Mouse (Mus musculus) urinary bladder, postnatal 25 days (tissue): ENCODE results near the gene Ppp4r2.

ENCODE experiments used
- DNase-seq: peaks from one replicate; pipeline ENCODE4 v3.0.0; 2022; ENCODE audit warnings: low spot score

Ppp4r2 gene

DNA sequence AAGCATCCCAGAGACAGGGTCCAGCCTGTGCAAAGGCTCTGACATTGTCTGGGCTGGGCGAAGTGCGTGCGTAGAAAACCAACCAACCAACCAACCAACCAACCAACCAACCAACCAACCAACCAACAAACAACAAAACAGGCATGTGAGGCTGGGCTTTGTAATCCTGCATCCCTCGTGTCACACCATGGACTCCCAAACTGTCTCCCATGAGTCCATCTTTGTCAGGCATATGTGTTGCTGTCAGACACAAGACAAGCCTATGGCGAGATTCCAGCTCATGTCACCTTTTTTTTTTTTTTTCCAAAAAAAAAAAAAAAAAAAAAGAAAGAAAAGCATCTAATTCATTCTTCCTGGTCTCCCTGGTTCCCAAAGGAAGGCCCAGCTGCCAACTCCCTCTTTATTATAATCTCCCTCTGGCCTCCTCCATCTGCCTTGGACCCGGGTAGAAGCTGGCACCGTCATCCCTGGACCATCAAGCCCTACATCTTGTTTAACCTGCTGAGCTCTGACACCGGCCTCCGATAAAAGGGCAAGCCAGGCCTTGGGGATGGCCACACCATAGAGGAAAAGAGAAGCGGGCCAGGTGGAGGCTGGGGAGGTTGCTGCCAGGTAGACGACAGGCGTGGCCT, 51.3 kb downstream of the Ppp4r2 start:
- DNase-seq = no peak

DNA sequence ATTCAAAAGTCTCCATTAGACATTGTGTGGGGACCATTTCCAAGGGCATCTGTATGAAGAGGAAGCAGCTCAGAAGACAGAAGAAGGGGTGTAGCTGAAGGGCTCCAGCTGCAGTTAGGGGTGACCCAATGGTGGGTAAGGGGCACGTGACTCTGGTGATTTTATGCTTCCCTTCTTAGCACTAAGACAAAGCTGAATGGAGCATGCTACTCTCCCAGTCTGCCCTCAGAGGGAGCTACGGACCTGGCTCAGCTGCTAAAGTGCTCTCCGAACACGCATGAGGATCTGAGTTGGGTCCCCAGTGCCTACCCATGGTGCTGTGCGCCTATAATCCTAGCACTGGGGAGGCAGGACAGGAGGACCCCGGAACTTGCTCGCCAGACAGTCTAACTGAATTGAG, 52.0 kb downstream of the Ppp4r2 start:
- no peak for DNase-seq

DNA sequence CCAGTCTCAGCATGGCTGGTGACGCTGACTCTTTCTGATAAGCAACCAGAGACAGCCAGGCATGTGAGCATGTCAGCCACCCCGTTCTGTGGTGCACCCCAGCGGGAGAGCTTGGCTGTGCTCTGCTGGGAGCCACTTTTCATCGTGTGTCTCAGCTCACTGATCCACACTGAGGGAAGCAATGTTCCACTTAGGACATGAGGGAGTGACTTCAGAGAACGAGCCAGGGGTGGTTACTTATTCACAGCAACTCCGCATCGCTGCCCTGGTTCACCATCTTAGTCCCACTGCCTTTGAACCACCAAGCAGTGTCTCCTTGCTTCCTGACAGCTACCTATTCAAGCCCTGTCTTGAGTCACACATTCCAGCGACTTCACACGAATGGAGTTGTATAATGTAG, 53.6 kb downstream of the Ppp4r2 start:
- no peak for DNase-seq

DNA sequence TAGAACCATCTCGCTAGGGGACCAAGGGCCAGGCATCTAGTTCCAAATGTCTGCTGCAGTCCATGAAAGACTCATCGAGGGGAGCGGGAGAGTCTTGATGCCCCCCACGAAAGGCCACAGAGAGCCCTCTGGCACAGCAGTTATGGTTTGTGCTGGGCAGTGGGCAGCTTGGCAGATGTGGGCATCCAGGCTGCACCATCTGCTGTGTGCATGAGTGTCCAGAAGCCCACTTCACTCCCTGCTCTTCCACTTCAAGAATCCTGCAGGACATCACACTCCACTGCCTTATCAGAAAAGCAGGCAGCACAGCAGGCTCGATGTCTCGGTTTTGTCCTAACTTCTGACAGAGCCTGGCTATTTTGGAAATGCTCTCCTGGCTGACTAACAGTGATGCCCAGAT, 55.9 kb downstream of the Ppp4r2 start:
- DNase-seq = no peak

DNA sequence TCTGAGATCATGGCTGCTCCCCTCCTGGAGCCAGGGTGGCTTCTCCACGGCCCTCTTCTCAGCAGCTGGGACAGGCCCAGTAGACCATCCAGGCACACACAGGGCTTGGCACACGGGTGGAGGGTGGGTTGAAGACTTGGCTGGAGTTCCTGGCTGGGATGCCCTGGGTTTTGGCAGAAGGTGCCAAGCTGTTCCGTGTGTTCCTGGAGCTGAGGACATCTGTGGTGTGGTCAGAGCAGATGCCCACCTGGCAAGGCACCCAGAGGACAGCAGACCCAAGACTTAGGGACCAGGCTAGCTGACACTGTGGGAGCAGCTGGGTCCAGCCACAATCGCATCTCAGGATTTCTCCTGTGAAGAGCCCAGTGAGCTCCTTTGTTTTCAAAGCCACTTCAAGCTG, 59.1 kb downstream of the Ppp4r2 start:
- no peak for DNase-seq

DNA sequence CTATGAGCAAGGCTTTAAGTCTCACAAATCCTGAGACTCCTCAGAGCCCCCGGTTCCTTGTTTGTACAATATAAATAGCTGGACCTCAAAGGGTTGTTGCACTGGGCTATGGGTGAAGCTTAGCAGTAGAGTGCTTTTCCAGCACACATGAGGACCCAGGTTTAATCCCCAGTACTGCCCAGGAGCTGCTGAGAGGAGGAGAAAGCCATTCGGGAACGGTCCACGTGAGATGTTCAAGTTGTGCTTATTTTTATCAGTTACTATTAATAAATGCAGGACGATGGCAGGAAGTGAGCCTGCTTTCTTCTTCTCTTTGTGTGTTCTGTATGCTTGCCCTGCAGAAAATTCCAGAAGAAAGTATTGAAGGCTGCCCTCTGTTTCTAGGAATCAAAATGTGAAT, 59.7 kb downstream of the Ppp4r2 start:
- no peak for DNase-seq

DNA sequence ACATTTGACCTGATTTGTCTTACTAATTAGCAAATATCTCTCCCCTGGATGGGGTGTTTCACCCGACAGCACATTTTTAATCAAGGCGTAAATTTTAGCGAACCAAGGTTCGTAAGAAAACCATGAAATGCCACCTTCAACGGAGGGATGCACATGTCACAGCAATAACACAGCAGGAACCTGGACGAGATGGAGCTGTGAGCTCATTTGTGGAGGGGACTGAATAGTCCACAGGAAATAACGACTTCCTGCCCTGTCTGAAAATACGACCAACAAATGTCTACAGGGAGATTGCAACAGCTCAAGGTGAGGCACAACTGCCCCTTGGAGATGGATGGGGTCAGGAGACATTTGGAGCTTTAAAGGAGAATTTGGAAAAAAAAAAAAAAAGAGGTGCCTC, 61.8 kb downstream of the Ppp4r2 start:
- DNase-seq = no peak

DNA sequence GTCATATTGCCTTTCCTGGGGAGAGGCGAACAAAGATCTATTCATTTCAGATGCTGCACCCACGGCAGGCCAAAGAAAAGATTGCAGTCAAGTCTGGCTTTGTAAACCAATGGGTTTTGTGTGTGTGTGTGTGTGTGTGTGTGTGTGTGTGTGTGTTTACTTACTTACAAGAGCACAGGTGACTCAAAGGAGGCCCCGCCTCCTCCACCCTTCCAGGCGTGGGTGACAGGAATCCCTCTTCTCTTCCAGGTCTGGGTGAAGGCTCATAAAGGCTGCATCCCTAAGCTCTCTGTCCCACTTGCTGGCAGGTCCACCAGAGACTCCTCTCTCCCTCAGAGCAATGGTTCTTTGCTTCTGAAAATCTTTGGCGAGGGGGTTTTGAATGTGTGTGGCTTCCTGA, 63.5 kb downstream of the Ppp4r2 start:
- DNase-seq = no peak

DNA sequence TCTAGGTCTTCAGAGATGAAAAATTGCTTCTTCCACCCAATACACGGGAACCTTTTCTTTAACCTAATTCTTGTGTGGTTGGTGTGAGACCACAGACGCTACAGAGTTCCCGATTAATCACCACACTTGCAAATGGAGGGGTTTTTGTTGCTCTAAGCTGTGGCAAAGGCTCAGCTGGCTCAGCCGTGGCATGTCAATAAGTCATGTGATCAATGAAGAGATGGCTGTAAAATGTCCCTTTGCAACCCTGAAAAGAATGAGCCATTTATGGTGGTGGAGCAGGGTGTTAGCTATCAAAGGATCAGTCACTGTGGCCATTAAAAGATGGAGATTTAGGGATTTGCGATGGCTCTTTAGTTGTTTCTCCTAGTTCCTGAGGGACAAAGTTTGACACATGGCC, 71.0 kb downstream of the Ppp4r2 start:
- DNase-seq = no peak

DNA sequence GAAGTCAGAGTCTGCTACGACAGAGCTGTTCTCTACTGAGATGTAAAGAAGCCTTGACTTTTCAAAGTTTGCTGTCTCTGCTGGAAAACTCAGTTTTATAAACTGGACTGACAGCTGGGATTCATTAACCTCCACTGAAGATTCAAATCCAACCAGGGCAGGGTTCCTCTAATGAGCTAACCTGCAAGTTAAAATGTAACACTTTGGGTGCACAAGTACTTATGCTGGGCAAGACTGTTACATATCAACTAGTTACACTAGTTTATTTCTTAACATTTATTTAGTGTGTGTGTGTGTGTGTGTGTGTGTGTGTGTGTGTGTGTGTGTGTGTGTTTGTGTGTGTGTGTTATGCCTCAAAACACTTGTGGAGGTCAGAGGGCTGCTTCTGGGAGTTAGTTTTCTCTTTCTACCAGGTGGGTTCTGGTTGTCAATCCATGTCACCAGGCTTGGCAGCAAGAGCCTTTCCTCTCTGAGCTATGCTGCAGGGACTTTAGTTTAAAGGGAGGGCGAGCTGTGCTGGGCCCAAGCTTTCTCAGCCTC, 76.8 kb downstream of the Ppp4r2 start:
- DNase-seq = no peak
